In the genomic region with DNA sequence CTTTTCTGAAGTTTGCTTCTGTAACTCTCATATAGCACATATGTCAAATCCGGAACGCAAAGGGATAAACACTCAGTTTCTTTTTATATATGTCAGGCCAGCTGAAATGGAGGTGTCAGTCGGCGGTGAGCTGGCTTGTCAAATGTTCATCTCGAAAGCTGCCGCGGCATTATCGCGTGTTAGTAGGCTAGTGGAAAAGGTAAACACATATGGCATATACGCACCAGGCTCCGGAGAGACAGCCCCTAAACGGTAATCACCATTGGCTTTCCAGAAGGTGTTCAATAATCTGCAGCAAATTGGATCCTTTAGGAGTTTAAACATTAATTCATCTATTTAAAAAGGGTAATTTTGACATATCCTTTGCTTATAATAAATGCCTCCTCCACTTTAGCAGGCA, we compare ENCODE assay signal across 18 mouse cellular contexts.
DNase-seq lines count a peak whose midpoint lies in the region; ATAC-seq and TF ChIP-seq lines count a peak whose summit lies in the region.
"Had no signal": no experiment of that assay in that cellular context is flagged by ENCODE, and none has a peak within 500 bp of the region (broad histone marks: within the 10 kb centered on the region; RNA-seq: fewer than 3 reads in every experiment).

No protein-coding gene starts in this region.

- H3K9me3 ChIP-seq in embryonic facial prominence, embryonic 10.5 days: no peaks in the 10 kb centered on the region
- H3K9me3 ChIP-seq in limb, embryonic 13.5 days: no peaks in the 10 kb centered on the region
- no peaks in the 10 kb centered on the region for H3K9me3 ChIP-seq in stomach, postnatal 0 days (ENCODE audit: control insufficient read depth, low read length)
- H3K9me3 ChIP-seq: midbrain, embryonic 13.5 days had no signal

- ATAC-seq in frontal cortex, adult (ENCODE audit: low TSS enrichment): peak; percentile 64
- no peak for ATAC-seq in limb, embryonic 13.5 days (ENCODE audit: low FRiP score, low read depth)
- no peak for ATAC-seq in stomach, postnatal 0 days (ENCODE audit: low FRiP score, low TSS enrichment)
- ATAC-seq: forebrain, embryonic 16.5 days; hindbrain, postnatal 0 days; lung, postnatal 0 days; midbrain, embryonic 13.5 days; Patski had no signal

- peak overlapping the region; percentile 49 for H3K4me2 ChIP-seq in limb, embryonic 13.5 days (replicated peaks)
- no peak overlapping the region for H3K4me2 ChIP-seq in stomach, postnatal 0 days (replicated peaks; ENCODE audit: low read depth)
- H3K4me2 ChIP-seq: midbrain, embryonic 13.5 days had no signal

- no peaks in the 10 kb centered on the region for H3K27me3 ChIP-seq in embryonic facial prominence, embryonic 10.5 days (replicated peaks; ENCODE audit: low read depth, poor library complexity, severe bottlenecking)
- H3K27me3 ChIP-seq in limb, embryonic 13.5 days: no peaks in the 10 kb centered on the region
- no peaks in the 10 kb centered on the region for H3K27me3 ChIP-seq in stomach, postnatal 0 days (ENCODE audit: control insufficient read depth, insufficient read depth, low read length)
- H3K27me3 ChIP-seq: midbrain, embryonic 13.5 days; Patski had no signal

- TF ChIP-seq EP300 in stomach, postnatal 0 days (optimal IDR thresholded peaks at IDR 0.05): no peak

- DNase-seq in frontal cortex, postnatal 14 days (ENCODE audit: low spot score in 2 of 2): no peak
- DNase-seq in embryonic facial prominence, embryonic 10.5 days (ENCODE audit: low spot score): peak; percentile 14
- peak; percentile 64 for DNase-seq in layer of hippocampus, adult 9-11 months
- no peak for DNase-seq in kidney, adult 18-20 months
- no peak for DNase-seq in stomach, postnatal 0 days (ENCODE audit: low spot score)
- DNase-seq in urinary bladder, postnatal 25 days (ENCODE audit: low spot score): no peak
- DNase-seq: cerebellum, postnatal 14 days; heart, adult 18-20 months; heart, postnatal 14 days; liver; thymus, postnatal 4 days had no signal

- H3K4me1 ChIP-seq in embryonic facial prominence, embryonic 10.5 days: peaks cover 6% of the 10 kb centered on the region
- peaks cover 7% of the 10 kb centered on the region; the same call in 1 of the 2 replicates for H3K4me1 ChIP-seq in limb, embryonic 13.5 days
- H3K4me1 ChIP-seq in stomach, postnatal 0 days (replicated peaks; ENCODE audit: control insufficient read depth, insufficient read depth): no peaks in the 10 kb centered on the region
- H3K4me1 ChIP-seq: midbrain, embryonic 13.5 days had no signal

- no peak overlapping the region for H3K4me3 ChIP-seq in embryonic facial prominence, embryonic 10.5 days
- peak overlapping the region; percentile 12 for H3K4me3 ChIP-seq in limb, embryonic 13.5 days
- no peak overlapping the region for H3K4me3 ChIP-seq in stomach, postnatal 0 days (ENCODE audit: low read depth, low read length)
- H3K4me3 ChIP-seq: midbrain, embryonic 13.5 days had no signal

- H3K27ac ChIP-seq in embryonic facial prominence, embryonic 10.5 days (replicated peaks): no peak overlapping the region
- H3K27ac ChIP-seq in limb, embryonic 13.5 days: no peak overlapping the region
- no peak overlapping the region for H3K27ac ChIP-seq in stomach, postnatal 0 days (replicated peaks)
- H3K27ac ChIP-seq: hindbrain, postnatal 0 days; midbrain, embryonic 13.5 days had no signal

- no peak for TF ChIP-seq CTCF in stomach, postnatal 0 days (IDR thresholded peaks at IDR 0.05; ENCODE audit: low read depth)

- H3K36me3 ChIP-seq in embryonic facial prominence, embryonic 10.5 days (replicated peaks): no peaks in the 10 kb centered on the region
- H3K36me3 ChIP-seq in limb, embryonic 13.5 days: no peaks in the 10 kb centered on the region
- H3K36me3 ChIP-seq in stomach, postnatal 0 days (ENCODE audit: control insufficient read depth, insufficient read depth, low read length): no peaks in the 10 kb centered on the region
- H3K36me3 ChIP-seq: midbrain, embryonic 13.5 days had no signal

- 72% methylated on average over 12 of the region's 12 CpGs for WGBS in embryonic facial prominence, embryonic 10.5 days
- 42% methylated on average over 12 of the region's 12 CpGs for WGBS in limb, embryonic 13.5 days
- WGBS in stomach, postnatal 0 days: 77% methylated on average over 12 of the region's 12 CpGs

- no peak overlapping the region for H3K9ac ChIP-seq in limb, embryonic 13.5 days
- no peak overlapping the region for H3K9ac ChIP-seq in stomach, postnatal 0 days (ENCODE audit: low read length)
- H3K9ac ChIP-seq: midbrain, embryonic 13.5 days had no signal

Comparison
In these comparisons a context has a peak if more than half of its experiments do, and no peak if none do; other contexts are left out.
1. DNase-seq: peak in embryonic facial prominence, embryonic 10.5 days (single experiment) and layer of hippocampus, adult 9-11 months (single experiment); none in frontal cortex, postnatal 14 days (0 of 2), kidney, adult 18-20 months (single experiment), stomach, postnatal 0 days (single experiment) and urinary bladder, postnatal 25 days (single experiment).